In the genomic region with DNA sequence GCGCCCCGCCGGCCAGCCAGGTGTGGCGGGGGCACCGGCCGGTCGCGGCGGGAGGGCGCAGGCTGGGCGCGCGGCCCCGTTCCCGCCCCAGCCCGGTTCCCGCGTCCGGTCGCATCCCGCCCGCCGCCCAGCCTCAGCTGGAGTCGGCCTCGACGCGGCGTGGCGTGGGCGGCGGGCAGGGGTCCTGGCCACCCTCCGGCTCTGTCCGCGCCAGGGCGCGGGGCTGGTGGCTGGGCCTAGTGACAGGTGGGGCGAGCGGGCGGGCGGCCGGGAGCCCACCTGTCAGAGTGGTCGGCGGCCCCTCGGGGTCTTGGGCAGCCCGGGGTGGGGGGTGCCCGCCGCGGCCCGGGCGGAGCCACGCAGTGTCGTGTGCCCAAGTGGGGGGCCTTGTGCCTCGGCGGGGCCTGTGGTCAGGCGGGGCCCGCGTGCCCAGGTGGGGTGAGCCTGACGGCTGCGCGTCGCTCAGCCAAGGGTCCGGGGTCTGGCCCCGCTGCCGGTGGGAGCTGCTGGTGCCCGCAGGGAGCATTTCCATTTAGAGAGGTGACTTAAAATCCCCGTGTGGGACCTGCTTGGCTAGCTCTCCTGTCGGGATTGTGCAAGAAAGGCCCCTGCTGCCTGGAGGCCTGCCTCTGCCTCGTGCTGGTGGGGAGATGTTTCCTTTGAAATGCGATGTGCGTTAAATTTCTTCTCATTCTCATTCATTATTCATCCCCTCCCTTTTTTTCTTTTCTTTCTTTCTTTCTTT, we compare ENCODE assay signal across 8 mouse cellular contexts. TPM values are rescaled to one million over a fixed set of nuclear protein-coding genes. Genes with fewer than 3 reads are reported as not detected.
DNase-seq lines count a peak whose midpoint lies in the region; ATAC-seq lines count a peak whose summit lies in the region.

No protein-coding gene starts in this region.

- H3K9me3 ChIP-seq in intestine, embryonic 14.5 days (ENCODE audit: control insufficient read depth, low read length): no peaks in the 10 kb centered on the region
- H3K9me3 ChIP-seq in liver, embryonic 16.5 days (replicated peaks; ENCODE audit: control insufficient read depth, low read length): no peaks in the 10 kb centered on the region
- H3K9me3 ChIP-seq in neural tube, embryonic 15.5 days (replicated peaks): no peaks in the 10 kb centered on the region

- peak; percentile 56 for ATAC-seq in intestine, embryonic 14.5 days (replicated peaks; ENCODE audit: low FRiP score, low TSS enrichment, low read depth)
- peak; percentile 45 for ATAC-seq in liver, embryonic 16.5 days (ENCODE audit: low read depth)
- ATAC-seq in neural tube, embryonic 15.5 days (ENCODE audit: low FRiP score): peak; percentile 68

- peaks cover 40% of the 10 kb centered on the region for H3K36me3 ChIP-seq in intestine, embryonic 14.5 days (ENCODE audit: control insufficient read depth, insufficient read depth, low read length)
- H3K36me3 ChIP-seq in liver, embryonic 16.5 days (ENCODE audit: control insufficient read depth, insufficient read depth): peaks cover 19% of the 10 kb centered on the region
- peaks cover 31% of the 10 kb centered on the region for H3K36me3 ChIP-seq in neural tube, embryonic 15.5 days

- peak overlapping the region; percentile 73 for H3K4me3 ChIP-seq in brown adipose tissue, adult 24 weeks (ENCODE audit: insufficient read depth, low read depth, low read length)
- H3K4me3 ChIP-seq in intestine, embryonic 14.5 days (ENCODE audit: low read depth, low read length): peak overlapping the region; percentile 69
- H3K4me3 ChIP-seq in liver, embryonic 16.5 days (ENCODE audit: low read depth, low read length): peak overlapping the region; percentile 85
- H3K4me3 ChIP-seq in neural tube, embryonic 15.5 days (replicated peaks): peak overlapping the region; percentile 82

- H3K27me3 ChIP-seq in intestine, embryonic 14.5 days (replicated peaks; ENCODE audit: control insufficient read depth, insufficient read depth, low read length): no peaks in the 10 kb centered on the region
- no peaks in the 10 kb centered on the region for H3K27me3 ChIP-seq in liver, embryonic 16.5 days (ENCODE audit: control insufficient read depth, insufficient read depth, low read depth, low read length)
- H3K27me3 ChIP-seq in neural tube, embryonic 15.5 days (replicated peaks): no peaks in the 10 kb centered on the region

- H3K4me2 ChIP-seq in intestine, embryonic 14.5 days (ENCODE audit: low read length): peak overlapping the region; percentile 61
- H3K4me2 ChIP-seq in liver, embryonic 16.5 days (ENCODE audit: low read depth, low read length): peak overlapping the region; percentile 92
- H3K4me2 ChIP-seq in neural tube, embryonic 15.5 days: peak overlapping the region; percentile 86

- peak; percentile 26 for DNase-seq in retina, embryonic 14.5 days (ENCODE audit: low spot score)
- DNase-seq in retina, postnatal 1 day: no peak
- DNase-seq in gastrocnemius, postnatal 10 days: peak; percentile 35
- DNase-seq in intestine, embryonic 14.5 days (ENCODE audit: low spot score): peak; percentile 76
- peak; percentile 39 for DNase-seq in urinary bladder, postnatal 25 days (ENCODE audit: low spot score)

- WGBS in intestine, embryonic 14.5 days: under 1% methylated on average over 40 of the region's 70 CpGs
- under 1% methylated on average over 62 of the region's 70 CpGs for WGBS in liver, embryonic 16.5 days (ENCODE audit: insufficient replicate concordance)
- 1% methylated on average over 55 of the region's 70 CpGs for WGBS in neural tube, embryonic 15.5 days

- H3K27ac ChIP-seq in brown adipose tissue, adult 24 weeks (replicated peaks; ENCODE audit: low read depth, low read length): no peak overlapping the region
- peak overlapping the region; percentile 75 for H3K27ac ChIP-seq in intestine, embryonic 14.5 days (ENCODE audit: low read depth)
- H3K27ac ChIP-seq in liver, embryonic 16.5 days (ENCODE audit: low read length): peak overlapping the region; percentile 79
- H3K27ac ChIP-seq in neural tube, embryonic 15.5 days (replicated peaks): peak overlapping the region; percentile 78

- peak overlapping the region; percentile 91 for H3K9ac ChIP-seq in intestine, embryonic 14.5 days (ENCODE audit: low read length)
- H3K9ac ChIP-seq in liver, embryonic 16.5 days (ENCODE audit: low read depth, low read length): peak overlapping the region; percentile 95
- peak overlapping the region; percentile 95 for H3K9ac ChIP-seq in neural tube, embryonic 15.5 days (replicated peaks)

- H3K4me1 ChIP-seq in brown adipose tissue, adult 24 weeks (ENCODE audit: control insufficient read depth, insufficient read depth, insufficient read length, low read length): peaks cover 7% of the 10 kb centered on the region; the same call in 1 of the 2 replicates
- H3K4me1 ChIP-seq in intestine, embryonic 14.5 days (replicated peaks; ENCODE audit: control insufficient read depth, insufficient read depth, low read length): peaks cover 12% of the 10 kb centered on the region
- peaks cover 40% of the 10 kb centered on the region for H3K4me1 ChIP-seq in liver, embryonic 16.5 days (ENCODE audit: control insufficient read depth, low read depth, low read length)
- peaks cover 23% of the 10 kb centered on the region for H3K4me1 ChIP-seq in neural tube, embryonic 15.5 days

RNA-seq across cellular contexts. Expression of a gene that starts 0.5 kb away (rescaled TPM):
- 32.5 and 34.6 TPM in 2 replicates for polyA plus RNA-seq in brown adipose tissue, adult 24 weeks (2012; ENCODE audit: insufficient read depth, insufficient read length, missing spikeins)
- total RNA-seq in gastrocnemius, postnatal 10 days (2021): 10 to 100 TPM; 45.1 to 48.4 TPM
- 182 and 186 TPM in 2 replicates for polyA plus RNA-seq in intestine, embryonic 14.5 days (2014; fragmentation: Nextera tagmentation; extraction: Ambion mirVana)
- 65.6 and 74.1 TPM in 2 replicates for polyA plus RNA-seq in liver, embryonic 16.5 days (2015; fragmentation: Nextera tagmentation; extraction: Ambion mirVana)
- polyA plus RNA-seq in neural tube, embryonic 15.5 days (2015; fragmentation: Nextera tagmentation; extraction: Ambion mirVana): 88.2 and 113 TPM in 2 replicates

RNA-seq across cellular contexts. Expression of a gene that starts 51.1 kb away (rescaled TPM):
- polyA plus RNA-seq in brown adipose tissue, adult 24 weeks (2012; ENCODE audit: insufficient read depth, insufficient read length, missing spikeins): 22.9 and 25.9 TPM in 2 replicates
- total RNA-seq in gastrocnemius, postnatal 10 days (2021): 10 to 100 TPM; 13.9 to 20.1 TPM
- polyA plus RNA-seq in intestine, embryonic 14.5 days (2014; fragmentation: Nextera tagmentation; extraction: Ambion mirVana): 37.4 and 42.0 TPM in 2 replicates
- polyA plus RNA-seq in liver, embryonic 16.5 days (2015; fragmentation: Nextera tagmentation; extraction: Ambion mirVana): 5.0 and 6.0 TPM in 2 replicates
- polyA plus RNA-seq in neural tube, embryonic 15.5 days (2015; fragmentation: Nextera tagmentation; extraction: Ambion mirVana): 50.9 and 54.7 TPM in 2 replicates

RNA-seq across cellular contexts. Expression of a gene that starts 51.1 kb away (rescaled TPM):
- 21.1 and 24.8 TPM in 2 replicates for polyA plus RNA-seq in brown adipose tissue, adult 24 weeks (2012; ENCODE audit: insufficient read depth, insufficient read length, missing spikeins)
- 10 to 100 TPM; 38.5 to 41.6 TPM for total RNA-seq in gastrocnemius, postnatal 10 days (2021)
- polyA plus RNA-seq in intestine, embryonic 14.5 days (2014; fragmentation: Nextera tagmentation; extraction: Ambion mirVana): 22.5 and 23.4 TPM in 2 replicates
- 6.9 and 7.1 TPM in 2 replicates for polyA plus RNA-seq in liver, embryonic 16.5 days (2015; fragmentation: Nextera tagmentation; extraction: Ambion mirVana)
- polyA plus RNA-seq in neural tube, embryonic 15.5 days (2015; fragmentation: Nextera tagmentation; extraction: Ambion mirVana): 32.9 and 36.5 TPM in 2 replicates

RNA-seq across cellular contexts. Expression of a gene that starts 57.6 kb away (rescaled TPM):
- polyA plus RNA-seq in brown adipose tissue, adult 24 weeks (2012; ENCODE audit: insufficient read depth, insufficient read length, missing spikeins): 12.8 and 22.6 TPM in 2 replicates
- not detected for total RNA-seq in gastrocnemius, postnatal 10 days (2021)
- polyA plus RNA-seq in intestine, embryonic 14.5 days (2014; fragmentation: Nextera tagmentation; extraction: Ambion mirVana): not detected in 2 replicates
- 0.19 TPM in 1 of 2 replicates, not detected in the other for polyA plus RNA-seq in liver, embryonic 16.5 days (2015; fragmentation: Nextera tagmentation; extraction: Ambion mirVana)
- polyA plus RNA-seq in neural tube, embryonic 15.5 days (2015; fragmentation: Nextera tagmentation; extraction: Ambion mirVana): not detected in 2 replicates
